Mouse (Mus musculus) kidney, adult 2 months (tissue): ENCODE measurements around the gene 2900026A02Rik.

Experiments used
- CTCF ChIP-seq: fragments of 200-500 bp; conservative IDR thresholded peaks from 2 replicates; pipeline ENCODE4 v1.5.1; 2011; ENCODE audit warnings: low read depth, mild to moderate bottlenecking, control low read depth, low read length, moderate library complexity, mixed read lengths; ENCODE audit not compliant: insufficient read depth, insufficient read length
- POLR2A ChIP-seq: fragments of 200-500 bp; IDR thresholded peaks from one replicate; pipeline ENCODE4 v1.6.1; 2011; ENCODE audit warnings: low read depth, low read length, control low read depth

- TF ChIP-seq POLR2A: no peak
- TF ChIP-seq CTCF: no peak
Observed at GRCm38 (mm10) chr5:113268246-113268645, 47.2 kb upstream of the 2900026A02Rik start.
